Mouse (Mus musculus) midbrain, embryonic 10.5 days (tissue): ENCODE data around the gene Cacna1d. TPM values are rescaled to one million over a fixed set of nuclear protein-coding genes. Genes with fewer than 3 reads are reported as not detected.

Experiments
- DNase-seq: peaks from one replicate; pipeline ENCODE4 v3.0.0-alpha.2; 2017; ENCODE audit warnings: low spot score
- H3K27ac ChIP-seq: fragments of 300-500 bp; sonication (generic); replicated peaks from 2 replicates; pipeline ENCODE4 v1.5.1; 2016; ENCODE audit warnings: mild to moderate bottlenecking
- H3K27me3 ChIP-seq: fragments of 300-500 bp; sonication (generic); 2 replicates; pipeline ENCODE4 v1.6.1; 2016; ENCODE audit warnings: low read depth, mild to moderate bottlenecking; ENCODE audit not compliant: poor library complexity, severe bottlenecking
- H3K36me3 ChIP-seq: fragments of 300-500 bp; sonication (generic); 2 replicates; pipeline ENCODE4 v1.6.1; 2016; ENCODE audit warnings: mild to moderate bottlenecking, moderate library complexity
- H3K4me1 ChIP-seq: fragments of 300-500 bp; sonication (generic); 2 replicates; pipeline ENCODE4 v1.6.1; 2016
- H3K4me3 ChIP-seq: fragments of 300-500 bp; sonication (generic); 2 replicates; pipeline ENCODE4 v1.5.1; 2016; ENCODE audit warnings: mild to moderate bottlenecking, moderate library complexity
- H3K9me3 ChIP-seq: fragments of 300-500 bp; sonication (generic); replicated peaks from 2 replicates; pipeline ENCODE4 v1.6.1; 2016; ENCODE audit warnings: mild to moderate bottlenecking
- WGBS: fragments of 180-500 bp; shearing (Covaris S2); methylation state at CpG from one replicate; pipeline ENCODE4 v1.1.7; 2016; 5-methylcytosine and 5-hydroxymethylcytosine counted together
- polyA plus RNA-seq: library from polyadenylated mRNA; unstranded; fragments of >200 nt; fragmentation: Nextera tagmentation; extraction: Ambion mirVana; gene quantifications from 2 replicates; pipeline ENCODE4 v1.2.1, GENCODE M21; 2016

Gene Cacna1d
- polyA plus RNA-seq, 1 experiment from 2014 or later, result 0.90 TPM

GRCm38 (mm10) chr14:30097239-30097638, 394.0 kb downstream of the Cacna1d start:
- DNase-seq, result no peak
- no peaks in the 10 kb centered on the region for H3K4me1 ChIP-seq
- WGBS, result 63% methylated on average over 5 of the region's 5 CpGs
- no peaks in the 10 kb centered on the region for H3K27me3 ChIP-seq
- no peaks in the 10 kb centered on the region for H3K36me3 ChIP-seq
- no peak overlapping the region for H3K4me3 ChIP-seq
- no peak overlapping the region for H3K27ac ChIP-seq
- no peaks in the 10 kb centered on the region for H3K9me3 ChIP-seq

DNA sequence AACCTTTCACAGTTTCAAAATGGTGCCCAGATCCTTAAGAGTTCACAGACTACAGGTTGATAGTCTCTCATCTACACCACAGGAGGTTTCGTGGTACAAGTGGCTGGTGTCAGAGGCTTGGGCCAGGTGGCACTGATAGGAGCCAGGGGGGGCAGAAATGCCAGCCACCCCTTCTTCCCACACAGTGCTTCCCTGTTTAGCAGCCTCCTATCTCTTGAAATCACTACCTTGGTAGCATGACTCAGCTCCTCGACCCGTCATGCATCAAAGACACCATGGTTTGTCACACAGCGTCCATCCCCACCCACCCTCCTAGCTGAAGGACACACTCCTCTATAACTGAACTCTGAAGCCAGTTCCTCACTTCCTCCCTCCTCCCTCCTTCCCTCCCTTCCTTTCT, 398.8 kb downstream of the Cacna1d start:
- 83% methylated on average over 4 of the region's 4 CpGs for WGBS
- no peaks in the 10 kb centered on the region for H3K36me3 ChIP-seq
- no peaks in the 10 kb centered on the region for H3K9me3 ChIP-seq
- H3K4me3 ChIP-seq, result no peak overlapping the region
- no peaks in the 10 kb centered on the region for H3K4me1 ChIP-seq
- H3K27ac ChIP-seq, result no peak overlapping the region
- no peaks in the 10 kb centered on the region for H3K27me3 ChIP-seq
- DNase-seq, result no peak

- H3K27me3 ChIP-seq, result no peaks in the 10 kb centered on the region
- no peaks in the 10 kb centered on the region for H3K4me1 ChIP-seq
- H3K27ac ChIP-seq, result no peak overlapping the region
- 77% methylated on average over 2 of the region's 2 CpGs for WGBS
- H3K9me3 ChIP-seq, result no peaks in the 10 kb centered on the region
- H3K36me3 ChIP-seq, result no peaks in the 10 kb centered on the region
- DNase-seq, result no peak
- no peak overlapping the region for H3K4me3 ChIP-seq
Measured at GRCm38 (mm10) chr14:30092021-30092420, 399.2 kb downstream of the Cacna1d start.

GRCm38 (mm10) chr14:30079729-30080128, 411.5 kb downstream of the Cacna1d start:
- DNase-seq, result no peak
- 85% methylated on average over 4 of the region's 4 CpGs for WGBS
- no peaks in the 10 kb centered on the region for H3K36me3 ChIP-seq
- no peak overlapping the region for H3K27ac ChIP-seq
- H3K4me1 ChIP-seq, result no peaks in the 10 kb centered on the region
- H3K4me3 ChIP-seq, result no peak overlapping the region
- H3K9me3 ChIP-seq, result 0 out of 2 replicates have a peak, but pooled peaks cover 5% of the 10 kb centered on the region
- H3K27me3 ChIP-seq, result no peaks in the 10 kb centered on the region

GRCm38 (mm10) chr14:30078115-30078808, 413.0 kb downstream of the Cacna1d start:
- 0 out of 2 replicates have a peak, but pooled peaks cover 5% of the 10 kb centered on the region for H3K9me3 ChIP-seq
- WGBS, result 85% methylated on average over 15 of the region's 15 CpGs
- no peak for DNase-seq

DNA sequence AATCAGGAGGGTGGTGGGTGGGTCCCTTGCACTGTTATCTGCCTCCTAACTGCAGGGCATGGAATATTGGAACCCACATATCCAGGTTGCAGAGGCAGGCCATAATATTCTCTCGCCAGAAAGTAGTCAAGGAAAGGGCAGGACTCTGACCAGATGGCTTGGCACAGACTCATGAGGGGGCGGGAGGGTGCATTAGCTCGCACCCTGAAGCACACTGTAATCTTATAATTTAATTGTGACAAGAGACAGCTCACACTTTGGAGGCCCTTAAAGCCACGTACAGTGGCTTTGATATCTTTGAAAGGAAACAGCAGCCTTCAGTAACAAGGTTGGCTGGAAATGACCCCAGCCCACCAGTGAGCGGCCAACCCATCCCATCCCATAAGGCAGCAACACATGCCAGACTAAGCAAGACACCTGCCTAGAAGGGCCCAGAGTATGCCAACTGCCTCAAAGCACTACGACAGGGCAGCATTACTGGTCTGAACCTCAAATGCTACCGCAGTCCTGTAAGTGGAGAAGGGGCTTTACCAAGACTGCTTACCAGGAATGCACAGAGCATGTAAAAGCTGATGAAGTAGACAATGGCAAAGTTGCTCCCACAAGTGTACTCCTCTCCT, 415.9 kb downstream of the Cacna1d start:
- H3K36me3 ChIP-seq, result no peaks in the 10 kb centered on the region
- no peak for DNase-seq
- H3K4me1 ChIP-seq, result no peaks in the 10 kb centered on the region
- no peak overlapping the region for H3K27ac ChIP-seq
- H3K4me3 ChIP-seq, result no peak overlapping the region
- H3K27me3 ChIP-seq, result no peaks in the 10 kb centered on the region
- H3K9me3 ChIP-seq, result no peaks in the 10 kb centered on the region
- 91% methylated on average over 7 of the region's 7 CpGs for WGBS

More at GRCm38 (mm10) chr14:30078115-30078808, 413.0 kb downstream of the Cacna1d start:
- H3K4me3 ChIP-seq, result no peak overlapping the region
- no peaks in the 10 kb centered on the region for H3K4me1 ChIP-seq
- H3K36me3 ChIP-seq, result no peaks in the 10 kb centered on the region
- H3K27me3 ChIP-seq, result no peaks in the 10 kb centered on the region
- H3K27ac ChIP-seq, result no peak overlapping the region

GRCm38 (mm10) chr14:30068566-30068965, 422.7 kb downstream of the Cacna1d start:
- H3K27me3 ChIP-seq, result no peaks in the 10 kb centered on the region

GRCm38 (mm10) chr14:30066752-30067151, 424.5 kb downstream of the Cacna1d start:
- no peaks in the 10 kb centered on the region for H3K36me3 ChIP-seq
- H3K27ac ChIP-seq, result no peak overlapping the region
- no peaks in the 10 kb centered on the region for H3K9me3 ChIP-seq
- no peaks in the 10 kb centered on the region for H3K4me1 ChIP-seq
- no peak for DNase-seq
- WGBS, result 82% methylated on average over 12 of the region's 12 CpGs
- H3K4me3 ChIP-seq, result no peak overlapping the region
- H3K27me3 ChIP-seq, result no peaks in the 10 kb centered on the region

More at GRCm38 (mm10) chr14:30068566-30068965, 422.7 kb downstream of the Cacna1d start:
- DNase-seq, result no peak
- Histone ChIP-seq H3K4me3 (no peak overlapping the region), H3K36me3 (no peaks in the 10 kb centered on the region), H3K27ac (no peak overlapping the region), H3K4me1 (no peaks in the 10 kb centered on the region), H3K9me3 (no peaks in the 10 kb centered on the region)
- 79% methylated on average over 3 of the region's 3 CpGs for WGBS

GRCm38 (mm10) chr14:30064864-30065263, 426.4 kb downstream of the Cacna1d start:
- no peak for DNase-seq
- Histone ChIP-seq H3K36me3 (no peaks in the 10 kb centered on the region), H3K27me3 (no peaks in the 10 kb centered on the region), H3K4me3 (no peak overlapping the region), H3K9me3 (no peaks in the 10 kb centered on the region), H3K4me1 (no peaks in the 10 kb centered on the region), H3K27ac (no peak overlapping the region)
- WGBS, result 85% methylated on average over 2 of the region's 2 CpGs

GRCm38 (mm10) chr14:30056031-30056766, 435.1 kb downstream of the Cacna1d start:
- H3K4me1 ChIP-seq, result peaks cover 6% of the 10 kb centered on the region
- no peak for DNase-seq
- H3K27ac ChIP-seq, result no peak overlapping the region

DNA sequence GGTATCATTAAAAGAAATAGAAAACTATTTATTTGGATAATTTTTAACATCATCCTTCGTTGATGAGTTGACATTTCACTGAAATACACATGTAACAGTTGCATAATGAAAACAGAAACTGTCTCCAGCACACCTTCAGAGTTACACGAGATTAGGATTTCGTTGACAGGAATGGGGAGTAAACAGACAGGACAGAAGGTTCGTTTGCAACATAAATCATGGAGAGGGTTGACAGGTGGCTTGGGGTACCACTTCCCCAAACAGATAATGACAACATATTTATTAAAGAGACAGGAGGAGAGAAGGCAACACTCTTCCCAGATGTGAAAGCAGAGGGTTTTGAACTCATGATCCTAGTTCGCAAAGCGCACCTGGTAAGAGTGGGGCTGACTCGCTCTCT, 436.3 kb downstream of the Cacna1d start:
- Histone ChIP-seq H3K27ac (no peak overlapping the region), H3K4me3 (no peak overlapping the region), H3K9me3 (no peaks in the 10 kb centered on the region), H3K36me3 (no peaks in the 10 kb centered on the region), H3K4me1 (peaks cover 6% of the 10 kb centered on the region), H3K27me3 (no peaks in the 10 kb centered on the region)
- 88% methylated on average over 7 of the region's 7 CpGs for WGBS
- no peak for DNase-seq

More at GRCm38 (mm10) chr14:30056031-30056766, 435.1 kb downstream of the Cacna1d start:
- H3K9me3 ChIP-seq, result no peaks in the 10 kb centered on the region
- H3K4me3 ChIP-seq, result no peak overlapping the region
- H3K27me3 ChIP-seq, result no peaks in the 10 kb centered on the region
- H3K36me3 ChIP-seq, result no peaks in the 10 kb centered on the region
- WGBS, result 82% methylated on average over 13 of the region's 13 CpGs

- Histone ChIP-seq H3K9me3 (no peaks in the 10 kb centered on the region), H3K4me1 (no peaks in the 10 kb centered on the region), H3K27me3 (no peaks in the 10 kb centered on the region), H3K27ac (no peak overlapping the region), H3K36me3 (no peaks in the 10 kb centered on the region), H3K4me3 (no peak overlapping the region)
- whole genome bisulfite sequencing, result 87% methylated on average over 8 of the region's 8 CpGs
- no peak for DNase-seq
Measured at GRCm38 (mm10) chr14:30050280-30050679, 441.0 kb downstream of the Cacna1d start.

DNA sequence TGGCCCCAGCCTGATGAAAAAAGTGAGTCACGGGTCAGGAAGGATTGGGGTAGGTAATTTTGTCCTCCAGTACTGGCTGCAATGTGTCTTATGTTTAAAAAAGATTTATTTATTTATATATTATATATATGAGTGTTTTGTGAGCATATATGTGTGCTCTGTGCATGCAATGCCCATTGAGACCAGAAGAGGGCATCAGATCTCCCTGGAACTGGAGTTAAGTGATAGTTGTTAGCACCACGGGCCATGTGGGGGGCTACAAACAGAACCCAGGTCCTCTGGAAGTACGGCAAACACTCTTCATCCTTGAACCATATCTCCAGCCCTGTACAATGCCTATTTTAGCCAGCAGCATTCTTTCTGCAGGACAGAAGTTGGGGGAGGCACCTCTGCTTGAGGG, 443.2 kb downstream of the Cacna1d start:
- Histone ChIP-seq H3K4me3 (no peak overlapping the region), H3K27ac (no peak overlapping the region), H3K36me3 (no peaks in the 10 kb centered on the region), H3K27me3 (no peaks in the 10 kb centered on the region), H3K9me3 (no peaks in the 10 kb centered on the region), H3K4me1 (no peaks in the 10 kb centered on the region)
- DNase-seq, result no peak
- 85% methylated on average over 3 of the region's 3 CpGs for WGBS
